Mouse (Mus musculus) heart, postnatal 0 days (tissue): ENCODE results near the gene Sh3d19.

Experiments
- CTCF ChIP-seq: IDR thresholded peaks from 2 replicates; pipeline ENCODE4 v1.5.1; 2016; ENCODE audit warnings: antibody characterized with exemption, control low read depth, low read depth
- EP300 ChIP-seq: IDR thresholded peaks from 2 replicates; pipeline ENCODE4 v1.6.1; 2016; ENCODE audit warnings: antibody characterized with exemption, low read depth

GRCm38 (mm10) chr3:86025341-86026137 is 54.6 kb downstream of the Sh3d19 start:
- TF ChIP-seq CTCF (no peak), EP300 (no peak)
